Mouse (Mus musculus) stomach, postnatal 0 days (tissue): Measurements from ENCODE around the gene Slc47a2. TPM values are rescaled to one million over a fixed set of nuclear protein-coding genes. Genes with fewer than 3 reads are reported as not detected.

Source experiments
- ATAC-seq: fragments of 200-750 bp; cut with Nextera tagmentation; 2 replicates; pipeline ENCODE4 v1.8.0; 2017; ENCODE audit not compliant: low FRiP score, low TSS enrichment
- DNase-seq: peaks from one replicate; pipeline ENCODE4 v3.0.0-alpha.2; 2016; ENCODE audit warnings: low spot score
- H3K27ac ChIP-seq: fragments of 300-500 bp; sonication (generic); replicated peaks from 2 replicates; pipeline ENCODE4 v1.5.1; 2014; ENCODE audit warnings: mild to moderate bottlenecking, control low read depth
- H3K27me3 ChIP-seq: fragments of 300-500 bp; sonication (generic); 2 replicates; pipeline ENCODE4 v1.6.1; 2014; ENCODE audit warnings: low read length; ENCODE audit not compliant: control insufficient read depth, insufficient read depth
- H3K36me3 ChIP-seq: fragments of 300-500 bp; sonication (generic); 2 replicates; pipeline ENCODE4 v1.6.1; 2014; ENCODE audit warnings: low read length, mixed read lengths; ENCODE audit not compliant: control insufficient read depth, insufficient read depth
- H3K4me1 ChIP-seq: fragments of 300-500 bp; sonication (generic); replicated peaks from 2 replicates; pipeline ENCODE4 v1.6.1; 2014; ENCODE audit warnings: antibody characterized with exemption; ENCODE audit not compliant: control insufficient read depth, insufficient read depth
- H3K4me2 ChIP-seq: fragments of 300-500 bp; sonication (generic); replicated peaks from 2 replicates; pipeline ENCODE4 v1.6.1; 2014; ENCODE audit warnings: low read depth, mild to moderate bottlenecking, control low read depth, moderate library complexity
- H3K4me3 ChIP-seq: fragments of 300-500 bp; sonication (generic); 2 replicates; pipeline ENCODE4 v1.5.1; 2014; ENCODE audit warnings: low read depth, low read length, control low read depth
- H3K9ac ChIP-seq: fragments of 300-500 bp; sonication (generic); 2 replicates; pipeline ENCODE4 v1.6.1; 2014; ENCODE audit warnings: mild to moderate bottlenecking, low read length, control low read depth, mixed read lengths
- H3K9me3 ChIP-seq: fragments of 300-500 bp; sonication (generic); 2 replicates; pipeline ENCODE4 v1.6.1; 2016; ENCODE audit warnings: low read length; ENCODE audit not compliant: control insufficient read depth
- CTCF ChIP-seq: IDR thresholded peaks from 2 replicates; pipeline ENCODE4 v1.5.1; 2016; ENCODE audit warnings: antibody characterized with exemption, low read depth, mild to moderate bottlenecking, moderate library complexity
- EP300 ChIP-seq: optimal IDR thresholded peaks from 2 replicates; pipeline ENCODE3; 2016; ENCODE audit warnings: antibody characterized with exemption
- WGBS: fragments of 180-500 bp; shearing (Covaris S2); extraction: QIAGEN DNeasy Blood & Tissue Kit; methylation state at CpG from one replicate; pipeline ENCODE4 v1.1.7; 2014; 5-methylcytosine and 5-hydroxymethylcytosine counted together
- polyA plus RNA-seq: library from polyadenylated mRNA; unstranded; fragments of >200 nt; fragmentation: Nextera tagmentation; extraction: Ambion mirVana; gene quantifications from 2 replicates; pipeline ENCODE4 v1.2.1, GENCODE M21; 2015

Gene Slc47a2
- polyA plus RNA-seq, 1 experiment from 2014 or later: 0.29 TPM

DNA sequence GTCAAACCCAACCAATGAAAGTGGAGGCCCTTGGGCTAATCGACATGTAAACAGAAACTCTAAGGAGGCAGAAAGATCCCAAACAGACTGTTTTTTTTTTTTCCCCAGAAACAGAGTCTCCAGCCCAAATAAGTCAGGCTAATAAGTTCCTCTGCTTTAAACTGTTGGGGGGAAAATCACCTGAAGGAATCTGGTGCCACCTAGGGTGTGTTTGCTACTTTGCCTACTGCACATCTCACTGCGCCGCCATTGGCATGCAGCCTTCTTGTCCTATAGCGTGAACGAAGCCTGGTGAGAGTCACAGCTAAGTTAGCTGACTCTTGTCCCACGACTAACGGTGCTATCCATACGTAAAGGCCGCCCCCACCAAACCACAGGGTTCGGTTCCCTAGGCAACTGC lies 5.1 kb downstream of the Slc47a2 start:
- peak; percentile 68 for TF ChIP-seq CTCF
- TF ChIP-seq EP300: no peak

DNA sequence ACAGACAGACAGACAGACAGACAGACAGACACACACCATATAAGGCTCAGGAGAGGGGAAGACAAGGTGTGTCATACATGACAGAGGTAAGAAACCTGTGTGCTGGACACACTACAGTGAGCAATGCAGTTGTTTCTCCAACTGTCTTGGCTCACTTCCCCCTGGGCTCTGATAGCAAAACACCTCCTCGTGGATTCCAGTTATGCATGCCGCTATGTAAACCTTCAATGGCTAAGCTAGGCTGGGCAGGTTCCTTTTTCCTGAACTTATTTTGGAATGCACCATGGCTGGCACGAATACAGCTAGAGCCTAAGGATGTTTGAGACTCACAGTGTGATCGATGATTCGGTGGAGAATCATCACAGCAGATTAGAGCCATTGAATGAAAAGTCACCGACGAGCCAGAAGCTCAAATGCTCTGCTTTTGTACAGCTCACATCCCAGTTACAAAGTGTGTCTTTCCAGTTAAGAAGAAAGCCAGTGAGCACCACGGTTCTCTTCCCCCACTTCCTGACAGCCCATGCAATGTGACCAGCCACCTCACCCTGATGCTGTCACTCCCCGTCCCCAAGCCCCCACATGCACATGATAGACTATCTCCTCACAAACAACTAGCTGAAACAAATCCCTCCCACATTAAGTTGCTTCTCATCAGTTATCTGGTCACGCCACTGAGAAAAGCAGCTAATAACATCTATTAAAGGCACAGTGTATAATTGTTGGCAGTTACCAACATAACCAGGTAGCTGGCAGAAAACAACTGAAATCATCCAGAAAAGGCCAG lies 21.6 kb downstream of the Slc47a2 start:
- no peak overlapping the region for H3K4me3 ChIP-seq
- H3K4me2 ChIP-seq: no peak overlapping the region
- H3K27me3 ChIP-seq: no peaks in the 10 kb centered on the region
- no peaks in the 10 kb centered on the region for H3K9me3 ChIP-seq
- DNase-seq (no peak), ATAC-seq (no peak)
- H3K9ac ChIP-seq: no peak overlapping the region
- no peak overlapping the region for H3K27ac ChIP-seq
- no peaks in the 10 kb centered on the region for H3K36me3 ChIP-seq
- H3K4me1 ChIP-seq: no peaks in the 10 kb centered on the region
- TF ChIP-seq EP300 (no peak), CTCF (no peak)
- WGBS: 47% methylated on average over 10 of the region's 10 CpGs

More for the DNA sequence above, 5.1 kb downstream of the Slc47a2 start:
- ATAC-seq (no peak), DNase-seq (peak; percentile 47)
- H3K27ac ChIP-seq: no peak overlapping the region
- no peaks in the 10 kb centered on the region for H3K36me3 ChIP-seq
- no peak overlapping the region for H3K9ac ChIP-seq
- WGBS: 70% methylated on average over 10 of the region's 10 CpGs
- H3K4me1 ChIP-seq: no peaks in the 10 kb centered on the region; the same call in 1 of the 2 replicates
- H3K4me2 ChIP-seq: no peak overlapping the region
- no peaks in the 10 kb centered on the region for H3K27me3 ChIP-seq
- H3K9me3 ChIP-seq: no peaks in the 10 kb centered on the region
- H3K4me3 ChIP-seq: no peak overlapping the region

DNA sequence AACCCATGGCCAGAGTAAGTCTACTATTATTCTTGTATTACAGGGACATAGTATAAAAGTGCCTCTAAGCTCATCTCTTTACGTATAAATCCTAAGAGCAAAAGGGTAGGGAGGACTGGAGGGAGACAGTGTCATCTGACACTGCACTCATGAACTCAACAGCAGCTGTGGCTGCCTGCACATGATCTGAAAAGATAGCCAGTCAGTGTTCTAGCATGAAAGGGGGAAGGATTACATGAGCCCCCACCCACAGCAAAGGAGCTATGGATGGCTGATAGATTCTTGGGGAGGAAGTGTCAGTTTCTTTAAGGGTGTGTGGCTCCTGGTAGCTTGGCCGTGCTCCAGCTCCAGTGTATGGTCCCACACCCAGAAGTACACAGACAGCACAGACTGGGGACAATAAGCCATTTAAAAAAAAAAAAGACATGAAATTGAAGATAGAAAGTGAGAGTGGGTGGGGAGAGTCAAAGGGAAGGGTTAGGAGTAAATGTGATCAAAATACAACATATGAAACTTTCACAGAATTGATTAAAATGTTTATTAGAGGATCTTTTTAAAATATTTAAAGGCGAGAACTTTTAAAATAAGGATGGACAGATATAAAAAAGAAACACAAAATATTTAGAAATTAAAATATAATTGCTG lies 22.6 kb downstream of the Slc47a2 start:
- H3K4me3 ChIP-seq: no peak overlapping the region
- H3K4me2 ChIP-seq: no peak overlapping the region
- no peaks in the 10 kb centered on the region for H3K36me3 ChIP-seq
- H3K4me1 ChIP-seq: no peaks in the 10 kb centered on the region
- no peaks in the 10 kb centered on the region for H3K27me3 ChIP-seq
- WGBS: 50% methylated on average over 3 of the region's 3 CpGs
- no peak for DNase-seq
- H3K27ac ChIP-seq: no peak overlapping the region
- no peak overlapping the region for H3K9ac ChIP-seq
- no peak for ATAC-seq
- no peaks in the 10 kb centered on the region for H3K9me3 ChIP-seq
- TF ChIP-seq CTCF (no peak), EP300 (no peak)

DNA sequence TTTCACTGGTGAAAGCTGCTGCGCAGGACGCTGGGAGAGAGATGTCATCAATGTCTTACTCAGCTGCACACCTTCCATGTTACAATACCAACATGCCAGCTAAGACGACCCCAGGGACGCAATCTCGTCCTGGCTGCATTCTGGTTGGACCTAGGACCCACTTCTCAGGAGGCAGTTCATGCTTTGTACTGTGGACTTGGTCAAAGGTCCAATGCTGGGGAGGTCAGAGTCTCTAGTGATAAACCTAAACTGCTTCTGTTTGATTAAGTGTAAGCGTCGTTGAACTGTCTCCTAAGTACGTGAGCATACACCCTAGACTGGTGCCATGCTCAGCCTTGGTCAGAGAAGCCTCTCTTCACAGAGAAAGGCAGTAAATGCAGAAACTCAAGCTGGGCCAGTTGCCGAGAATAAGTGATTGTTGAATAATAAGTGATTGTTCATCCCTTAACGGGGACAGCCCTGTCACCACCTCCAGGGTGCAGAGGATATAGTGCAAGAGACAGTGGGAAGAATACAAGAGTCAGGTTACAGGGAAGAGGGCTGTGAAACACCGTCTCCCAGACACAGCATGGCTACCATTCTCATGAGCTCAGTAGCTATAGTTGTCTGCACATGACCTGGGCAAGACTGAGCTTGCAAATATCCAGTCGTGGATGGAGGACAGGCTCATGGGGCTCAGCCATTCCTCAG lies 23.3 kb downstream of the Slc47a2 start:
- 59% methylated on average over 12 of the region's 12 CpGs for WGBS
- no peaks in the 10 kb centered on the region for H3K27me3 ChIP-seq
- no peak for DNase-seq
- H3K4me2 ChIP-seq: no peak overlapping the region
- H3K36me3 ChIP-seq: no peaks in the 10 kb centered on the region
- no peaks in the 10 kb centered on the region for H3K9me3 ChIP-seq
- ATAC-seq: no peak
- H3K4me1 ChIP-seq: no peaks in the 10 kb centered on the region
- no peak overlapping the region for H3K4me3 ChIP-seq
- TF ChIP-seq CTCF (no peak), EP300 (no peak)
- no peak overlapping the region for H3K9ac ChIP-seq
- no peak overlapping the region for H3K27ac ChIP-seq

DNA sequence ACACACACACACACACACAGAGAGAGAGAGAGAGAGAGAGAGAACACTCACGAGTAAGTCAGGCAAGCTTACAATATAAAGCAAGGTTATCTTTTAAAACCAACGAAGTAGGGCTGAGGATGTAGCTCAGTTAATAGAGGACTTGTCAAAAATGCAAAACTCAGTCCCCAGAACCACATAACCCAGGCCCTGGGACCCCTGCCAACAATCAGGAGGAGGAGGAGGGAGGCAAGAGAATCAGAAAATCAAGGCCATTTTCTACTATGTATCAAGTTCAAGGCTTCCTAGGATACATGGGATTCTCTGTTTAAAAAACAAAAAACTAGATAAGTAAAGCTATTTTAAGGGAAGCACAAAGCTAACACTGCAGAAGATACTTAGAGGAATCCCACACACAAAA lies 25.8 kb downstream of the Slc47a2 start:
- TF ChIP-seq CTCF: no peak
- TF ChIP-seq EP300: no peak
- ATAC-seq (no peak), DNase-seq (no peak)
- H3K36me3 ChIP-seq: no peaks in the 10 kb centered on the region
- no peak overlapping the region for H3K4me2 ChIP-seq
- H3K27me3 ChIP-seq: no peaks in the 10 kb centered on the region
- H3K27ac ChIP-seq: no peak overlapping the region
- no peaks in the 10 kb centered on the region for H3K4me1 ChIP-seq
- no peak overlapping the region for H3K9ac ChIP-seq
- H3K9me3 ChIP-seq: no peaks in the 10 kb centered on the region
- H3K4me3 ChIP-seq: no peak overlapping the region
- WGBS: 35% methylated on average over 2 of the region's 2 CpGs
